Mouse (Mus musculus): ENCODE data around the gene Auts2. TPM values are rescaled to one million over a fixed set of nuclear protein-coding genes. Genes with fewer than 3 reads are reported as not detected.

Gene Auts2
- polyA plus RNA-seq, 1 experiment from 2014 or later = 14.7 TPM

DNA sequence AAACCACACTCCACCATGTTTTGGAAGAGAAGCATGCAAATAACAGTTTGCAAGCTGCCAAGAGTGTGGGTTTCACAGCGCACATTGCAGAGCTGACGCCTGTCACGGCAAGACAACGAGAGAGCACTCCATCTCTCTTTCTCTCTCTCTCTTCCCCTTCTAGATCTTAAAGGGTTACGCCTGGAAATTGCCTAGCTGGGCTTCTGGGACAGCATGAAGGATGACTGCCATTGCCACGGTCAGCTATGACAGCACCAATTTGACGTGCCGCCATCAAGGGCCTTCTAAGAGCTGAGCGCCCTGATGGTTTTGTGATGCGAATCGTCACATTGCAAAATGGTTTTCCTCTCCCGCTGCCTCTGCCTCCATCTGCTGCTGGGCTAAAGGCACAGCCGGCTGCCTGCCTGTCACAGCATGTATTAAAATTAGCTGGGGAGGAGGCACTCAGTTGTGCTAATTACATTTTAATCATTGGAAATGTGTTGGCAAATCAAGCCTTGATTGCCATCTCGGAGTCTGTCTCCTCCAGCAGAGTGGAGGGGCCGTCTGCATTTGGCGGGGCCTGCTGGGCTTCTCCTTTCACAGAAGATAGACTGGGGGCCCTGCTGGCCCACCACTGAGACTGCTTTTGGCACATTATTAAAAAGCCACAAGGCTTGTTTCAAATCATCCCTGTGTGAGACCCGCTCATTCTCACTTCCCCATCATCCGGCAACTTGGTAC lies 748.6 kb downstream of the Auts2 start:
- no peaks in the 10 kb centered on the region for H3K4me1 ChIP-seq (ENCODE audit: control insufficient read depth, insufficient read depth, low read length)
- no peak overlapping the region for H3K27ac ChIP-seq (ENCODE audit: low read length)
- H3K9ac ChIP-seq (ENCODE audit: low read depth, low read length) = no peak overlapping the region
- no peaks in the 10 kb centered on the region for H3K27me3 ChIP-seq (replicated peaks; ENCODE audit: control insufficient read depth, insufficient read depth, low read length)
- ATAC-seq = no peak
- no peaks in the 10 kb centered on the region for H3K36me3 ChIP-seq (ENCODE audit: control insufficient read depth, insufficient read depth, low read length)
- WGBS = 70% methylated on average over 18 of the region's 18 CpGs
- no peaks in the 10 kb centered on the region for H3K9me3 ChIP-seq (ENCODE audit: control insufficient read depth, low read length)
- no peak overlapping the region for H3K4me2 ChIP-seq (ENCODE audit: low read depth, low read length)
- H3K4me3 ChIP-seq (ENCODE audit: low read length) = no peak overlapping the region

- H3K9ac ChIP-seq (ENCODE audit: low read depth, low read length) = no peak overlapping the region
- H3K36me3 ChIP-seq (ENCODE audit: control insufficient read depth, insufficient read depth, low read length) = no peaks in the 10 kb centered on the region
- H3K27me3 ChIP-seq (replicated peaks; ENCODE audit: control insufficient read depth, insufficient read depth, low read length) = no peaks in the 10 kb centered on the region
- H3K27ac ChIP-seq (ENCODE audit: low read length) = no peak overlapping the region
- H3K9me3 ChIP-seq (ENCODE audit: control insufficient read depth, low read length) = no peaks in the 10 kb centered on the region
- WGBS = 37% methylated on average over 8 of the region's 8 CpGs
- peak; percentile 85 for ATAC-seq
- no peak overlapping the region for H3K4me3 ChIP-seq (ENCODE audit: low read length)
- H3K4me1 ChIP-seq (ENCODE audit: control insufficient read depth, insufficient read depth, low read length) = 0 out of 2 replicates have a peak, but pooled peaks cover 3% of the 10 kb centered on the region
- no peak overlapping the region for H3K4me2 ChIP-seq (ENCODE audit: low read depth, low read length)
These were observed 753.5 kb downstream of the Auts2 start for GRCm38 (mm10) chr5:131789601-131790000.

DNA sequence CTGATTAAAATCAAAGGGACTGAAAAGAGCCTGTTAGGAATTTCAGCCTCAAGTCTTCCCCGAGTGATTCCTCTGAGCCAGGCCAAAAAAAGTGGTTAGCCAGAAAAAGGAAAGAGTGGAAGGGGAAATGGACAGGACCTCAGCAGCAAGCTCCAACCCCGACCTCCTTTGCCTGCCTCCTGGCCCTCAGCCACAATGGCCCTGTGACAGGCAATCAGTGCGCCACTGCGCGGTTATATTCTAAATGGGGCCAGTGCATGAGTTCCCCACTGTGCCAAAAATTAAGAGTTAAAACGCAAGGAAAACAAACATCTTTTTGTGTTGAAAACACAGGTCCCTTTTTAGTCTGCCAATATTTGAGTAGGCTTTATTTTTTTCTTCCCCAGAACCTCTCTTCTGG lies 755.1 kb downstream of the Auts2 start:
- no peak overlapping the region for H3K27ac ChIP-seq (ENCODE audit: low read length)
- 68% methylated on average over 6 of the region's 6 CpGs for WGBS

GRCm38 (mm10) chr5:131783241-131783640 lies 759.9 kb downstream of the Auts2 start:
- H3K4me3 ChIP-seq (ENCODE audit: low read length) = no peak overlapping the region
- H3K27me3 ChIP-seq (replicated peaks; ENCODE audit: control insufficient read depth, insufficient read depth, low read length) = no peaks in the 10 kb centered on the region
- 69% methylated on average over 3 of the region's 3 CpGs for WGBS
- H3K4me2 ChIP-seq (ENCODE audit: low read depth, low read length) = no peak overlapping the region
- H3K27ac ChIP-seq (ENCODE audit: low read length) = no peak overlapping the region
- ATAC-seq = no peak
- no peak overlapping the region for H3K9ac ChIP-seq (ENCODE audit: low read depth, low read length)
- H3K4me1 ChIP-seq (ENCODE audit: control insufficient read depth, insufficient read depth, low read length) = no peaks in the 10 kb centered on the region
- no peaks in the 10 kb centered on the region for H3K36me3 ChIP-seq (ENCODE audit: control insufficient read depth, insufficient read depth, low read length)
- H3K9me3 ChIP-seq (ENCODE audit: control insufficient read depth, low read length) = no peaks in the 10 kb centered on the region

More for the DNA sequence above, 755.1 kb downstream of the Auts2 start:
- Histone ChIP-seq H3K9ac (ENCODE audit: low read depth, low read length) (no peak overlapping the region), H3K4me3 (ENCODE audit: low read length) (no peak overlapping the region), H3K9me3 (ENCODE audit: control insufficient read depth, low read length) (no peaks in the 10 kb centered on the region), H3K4me2 (ENCODE audit: low read depth, low read length) (no peak overlapping the region), H3K27me3 (replicated peaks; ENCODE audit: control insufficient read depth, insufficient read depth, low read length) (no peaks in the 10 kb centered on the region), H3K36me3 (ENCODE audit: control insufficient read depth, insufficient read depth, low read length) (no peaks in the 10 kb centered on the region), H3K4me1 (ENCODE audit: control insufficient read depth, insufficient read depth, low read length) (0 out of 2 replicates have a peak, but pooled peaks cover 3% of the 10 kb centered on the region)
- no peak for ATAC-seq

DNA sequence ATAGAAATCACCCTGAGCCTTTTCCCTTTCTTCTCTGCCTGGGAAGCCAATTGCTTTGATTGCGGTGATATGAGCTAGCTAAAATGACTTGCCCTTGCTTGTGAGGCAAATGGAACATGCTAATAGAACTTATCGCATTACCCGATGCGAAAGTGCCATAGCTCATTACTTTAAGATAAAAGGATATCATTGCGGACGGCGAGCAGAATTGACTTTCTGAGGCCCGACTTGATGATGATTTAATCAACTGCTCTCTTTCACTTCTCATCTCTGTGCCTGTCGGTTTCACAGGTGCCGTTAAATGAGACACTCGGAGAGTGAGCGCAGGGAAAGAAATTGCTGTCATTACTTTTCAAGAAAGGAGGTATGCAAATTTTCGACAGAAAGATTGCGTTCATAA lies 762.1 kb downstream of the Auts2 start:
- no peak for ATAC-seq
- H3K4me2 ChIP-seq (ENCODE audit: low read depth, low read length) = no peak overlapping the region
- 84% methylated on average over 14 of the region's 14 CpGs for WGBS

GRCm38 (mm10) chr5:131779171-131779570 lies 764.0 kb downstream of the Auts2 start:
- ATAC-seq = no peak
- Histone ChIP-seq H3K27me3 (replicated peaks; ENCODE audit: control insufficient read depth, insufficient read depth, low read length) (no peaks in the 10 kb centered on the region), H3K4me3 (ENCODE audit: low read length) (no peak overlapping the region), H3K9me3 (ENCODE audit: control insufficient read depth, low read length) (no peaks in the 10 kb centered on the region), H3K9ac (ENCODE audit: low read depth, low read length) (no peak overlapping the region), H3K27ac (ENCODE audit: low read length) (no peak overlapping the region), H3K36me3 (ENCODE audit: control insufficient read depth, insufficient read depth, low read length) (no peaks in the 10 kb centered on the region), H3K4me1 (ENCODE audit: control insufficient read depth, insufficient read depth, low read length) (no peaks in the 10 kb centered on the region; the same call in 1 of the 2 replicates), H3K4me2 (ENCODE audit: low read depth, low read length) (no peak overlapping the region)

More for the DNA sequence above, 762.1 kb downstream of the Auts2 start:
- H3K4me1 ChIP-seq (ENCODE audit: control insufficient read depth, insufficient read depth, low read length) = no peaks in the 10 kb centered on the region
- no peak overlapping the region for H3K4me3 ChIP-seq (ENCODE audit: low read length)
- no peak overlapping the region for H3K9ac ChIP-seq (ENCODE audit: low read depth, low read length)
- no peaks in the 10 kb centered on the region for H3K36me3 ChIP-seq (ENCODE audit: control insufficient read depth, insufficient read depth, low read length)
- H3K27ac ChIP-seq (ENCODE audit: low read length) = no peak overlapping the region
- H3K9me3 ChIP-seq (ENCODE audit: control insufficient read depth, low read length) = no peaks in the 10 kb centered on the region
- H3K27me3 ChIP-seq (replicated peaks; ENCODE audit: control insufficient read depth, insufficient read depth, low read length) = no peaks in the 10 kb centered on the region

GRCm38 (mm10) chr5:131775672-131776071 lies 767.5 kb downstream of the Auts2 start:
- Histone ChIP-seq H3K9ac (ENCODE audit: low read depth, low read length) (no peak overlapping the region), H3K27ac (ENCODE audit: low read length) (no peak overlapping the region), H3K4me2 (ENCODE audit: low read depth, low read length) (no peak overlapping the region)

GRCm38 (mm10) chr5:131775222-131775621 lies 767.9 kb downstream of the Auts2 start:
- H3K4me2 ChIP-seq (ENCODE audit: low read depth, low read length) = no peak overlapping the region
- H3K9me3 ChIP-seq (ENCODE audit: control insufficient read depth, low read length) = no peaks in the 10 kb centered on the region
- H3K27ac ChIP-seq (ENCODE audit: low read length) = no peak overlapping the region
- H3K4me3 ChIP-seq (ENCODE audit: low read length) = no peak overlapping the region
- 49% methylated on average over 12 of the region's 12 CpGs for WGBS
- no peak overlapping the region for H3K9ac ChIP-seq (ENCODE audit: low read depth, low read length)
- no peaks in the 10 kb centered on the region for H3K27me3 ChIP-seq (replicated peaks; ENCODE audit: control insufficient read depth, insufficient read depth, low read length)
- H3K36me3 ChIP-seq (ENCODE audit: control insufficient read depth, insufficient read depth, low read length) = no peaks in the 10 kb centered on the region
- peak; percentile 57; the same call in 1 of the 2 replicates for ATAC-seq
- H3K4me1 ChIP-seq (ENCODE audit: control insufficient read depth, insufficient read depth, low read length) = no peaks in the 10 kb centered on the region; the same call in 1 of the 2 replicates

More at GRCm38 (mm10) chr5:131775672-131776071, 767.5 kb downstream of the Auts2 start:
- ATAC-seq = no peak
- no peaks in the 10 kb centered on the region for H3K36me3 ChIP-seq (ENCODE audit: control insufficient read depth, insufficient read depth, low read length)
- no peaks in the 10 kb centered on the region; the same call in 1 of the 2 replicates for H3K4me1 ChIP-seq (ENCODE audit: control insufficient read depth, insufficient read depth, low read length)
- H3K9me3 ChIP-seq (ENCODE audit: control insufficient read depth, low read length) = no peaks in the 10 kb centered on the region
- no peaks in the 10 kb centered on the region for H3K27me3 ChIP-seq (replicated peaks; ENCODE audit: control insufficient read depth, insufficient read depth, low read length)
- WGBS = 65% methylated on average over 5 of the region's 5 CpGs
- no peak overlapping the region for H3K4me3 ChIP-seq (ENCODE audit: low read length)

- 85% methylated on average over 6 of the region's 6 CpGs for WGBS
- H3K4me2 ChIP-seq (ENCODE audit: low read depth, low read length) = no peak overlapping the region
- ATAC-seq = no peak
These were observed 768.4 kb downstream of the Auts2 start for GRCm38 (mm10) chr5:131774792-131775191.

More at GRCm38 (mm10) chr5:131774792-131775191, 768.4 kb downstream of the Auts2 start:
- H3K4me1 ChIP-seq (ENCODE audit: control insufficient read depth, insufficient read depth, low read length) = no peaks in the 10 kb centered on the region; the same call in 1 of the 2 replicates
- H3K4me3 ChIP-seq (ENCODE audit: low read length) = no peak overlapping the region
- no peak overlapping the region for H3K27ac ChIP-seq (ENCODE audit: low read length)
- H3K27me3 ChIP-seq (replicated peaks; ENCODE audit: control insufficient read depth, insufficient read depth, low read length) = no peaks in the 10 kb centered on the region
- H3K36me3 ChIP-seq (ENCODE audit: control insufficient read depth, insufficient read depth, low read length) = no peaks in the 10 kb centered on the region
- H3K9ac ChIP-seq (ENCODE audit: low read depth, low read length) = no peak overlapping the region
- H3K9me3 ChIP-seq (ENCODE audit: control insufficient read depth, low read length) = no peaks in the 10 kb centered on the region
